In genomic region chr1:59574262-59575187, GRCm38 (mm10) we compare ENCODE assay signal across 8 mouse cellular contexts. TPM values are rescaled to one million over a fixed set of nuclear protein-coding genes. Genes with fewer than 3 reads are reported as not detected.
DNase-seq lines count a peak whose midpoint lies in the region; ATAC-seq lines count a peak whose summit lies in the region.
"Had no signal": no experiment of that assay in that cellular context is flagged by ENCODE, and none has a peak within 500 bp of the region (broad histone marks: within the 10 kb centered on the region; RNA-seq: fewer than 3 reads in every experiment).

No protein-coding gene starts in this region.

- H3K27me3 ChIP-seq in forebrain, embryonic 15.5 days = no peaks in the 10 kb centered on the region
- H3K27me3 ChIP-seq: liver, embryonic 15.5 days had no signal

- no peaks in the 10 kb centered on the region for H3K36me3 ChIP-seq in forebrain, embryonic 15.5 days
- H3K36me3 ChIP-seq: liver, embryonic 15.5 days had no signal

- H3K4me3 ChIP-seq in forebrain, embryonic 15.5 days = peak overlapping the region; percentile 29
- H3K4me3 ChIP-seq: liver, embryonic 15.5 days had no signal

- intact Hi-C loops in left cerebral cortex, postnatal 4 days (cut with DNase I) = no loop called here
- intact Hi-C loops in left cerebral cortex, postnatal 10 days (cut with DNase I) = no loop called here

- H3K4me1 ChIP-seq in forebrain, embryonic 15.5 days = peaks cover 18% of the 10 kb centered on the region

- peak overlapping the region; percentile 54 for H3K4me2 ChIP-seq in forebrain, embryonic 15.5 days (replicated peaks)
- H3K4me2 ChIP-seq: liver, embryonic 15.5 days had no signal

- peak overlapping the region; percentile 88 for H3K27ac ChIP-seq in forebrain, embryonic 15.5 days (replicated peaks)
- H3K27ac ChIP-seq: liver, embryonic 15.5 days had no signal

- H3K9me3 ChIP-seq in forebrain, embryonic 15.5 days = no peaks in the 10 kb centered on the region
- H3K9me3 ChIP-seq: liver, embryonic 15.5 days had no signal

- DNase-seq in left cerebral cortex, adult 18-20 months (ENCODE audit: low spot score in 2 of 2) = peak; percentile 16 to 43
- DNase-seq in left cerebral cortex, postnatal 4 days = no peak
- peak; percentile 27 to 29 for DNase-seq in left cerebral cortex, postnatal 10 days (ENCODE audit: extremely low spot score in 1 of 2, low spot score in 2 of 2)
- DNase-seq in right cerebral cortex, postnatal 10 days (ENCODE audit: low spot score in 2 of 2) = peak; percentile 65 to 71
- DNase-seq in ovary, postnatal 10 days (ENCODE audit: low spot score) = no peak

- 6% methylated on average over 21 of the region's 21 CpGs for WGBS in forebrain, embryonic 15.5 days

- ATAC-seq in forebrain, embryonic 15.5 days (replicated peaks) = peak; percentile 92
- ATAC-seq in CD4-positive, CD25-positive, alpha-beta regulatory T cell, adult 4 months = no peak

- H3K9ac ChIP-seq in forebrain, embryonic 15.5 days (replicated peaks) = peak overlapping the region; percentile 47
- H3K9ac ChIP-seq: liver, embryonic 15.5 days had no signal

RNA-seq across cellular contexts. Expression of gene Gm973, which starts 58.5 kb away (rescaled TPM):
- total RNA-seq in left cerebral cortex, adult 18-20 months (2021) = 10 to 100 TPM; 13.0 to 13.9 TPM
- 1 to 10 TPM; 6.1 to 6.7 TPM for total RNA-seq in left cerebral cortex, postnatal 4 days (2021)
- 4.0 and 9.2 TPM in 2 replicates for polyA plus RNA-seq in forebrain, embryonic 15.5 days (2015; fragmentation: Nextera tagmentation; extraction: Ambion mirVana)
- total RNA-seq in left cerebral cortex, postnatal 10 days (2021) = 1 to 10 TPM; 4.6 to 4.8 TPM
- polyA plus RNA-seq in CD4-positive, CD25-positive, alpha-beta regulatory T cell, adult 4 months (2017; shearing (Covaris generic)) = 1 to 10 TPM; 1.1 to 2.2 TPM
- polyA plus RNA-seq: liver, embryonic 15.5 days had no signal

Comparison
In these comparisons a context has a peak if more than half of its experiments do, and no peak if none do; other contexts are left out.
1. DNase-seq: peak in left cerebral cortex, adult 18-20 months (2 of 2), left cerebral cortex, postnatal 10 days (2 of 2) and right cerebral cortex, postnatal 10 days (2 of 2); none in left cerebral cortex, postnatal 4 days (single experiment) and ovary, postnatal 10 days (single experiment).